Mouse (Mus musculus) bone marrow, adult 2 months (tissue): Measurements from ENCODE around the gene Tcea3. TPM values are rescaled to one million over a fixed set of nuclear protein-coding genes. Genes with fewer than 3 reads are reported as not detected.

Experiments used
- H3K27ac ChIP-seq: fragments of 200-500 bp; 2 replicates; pipeline ENCODE4 v1.5.1; 2012; ENCODE audit warnings: low read depth, mild to moderate bottlenecking, control low read depth, inconsistent platforms, low read length; ENCODE audit not compliant: control insufficient read depth, poor library complexity, insufficient read depth
- H3K4me1 ChIP-seq: fragments of 200-500 bp; 2 replicates; pipeline ENCODE4 v1.6.1; 2011; ENCODE audit warnings: low read length; ENCODE audit not compliant: control insufficient read depth, insufficient read depth
- H3K4me3 ChIP-seq: fragments of 200-500 bp; replicated peaks from 2 replicates; pipeline ENCODE3; 2011; ENCODE audit warnings: mild to moderate bottlenecking, low read depth, low read length, control low read depth; ENCODE audit not compliant: control insufficient read depth
- CTCF ChIP-seq: fragments of 200-500 bp; IDR thresholded peaks from 2 replicates; pipeline ENCODE4 v1.5.1; 2011; ENCODE audit warnings: low read length, control low read depth; ENCODE audit not compliant: control insufficient read depth, insufficient read depth
- POLR2A ChIP-seq: fragments of 200-500 bp; IDR thresholded peaks from 2 replicates; pipeline ENCODE4 v1.6.1; 2011; ENCODE audit warnings: low read depth, mild to moderate bottlenecking, control low read depth, low read length, borderline replicate concordance; ENCODE audit not compliant: control insufficient read depth
- WGBS: fragments of 180-500 bp; shearing (Covaris S2); methylation state at CpG from one replicate; pipeline ENCODE4 v1.1.7; 2018; 5-methylcytosine and 5-hydroxymethylcytosine counted together
- polyA plus RNA-seq: library from polyadenylated mRNA; stranded (reverse); fragments of >200 nt; gene quantifications from 2 replicates; pipeline ENCODE4 v1.2.4, GENCODE M21; 2011; ENCODE audit warnings: low replicate concordance; ENCODE audit not compliant: missing spikeins, insufficient read depth, insufficient read length

Tcea3 gene
- polyA plus RNA-seq, 1 experiment, result 8.1 TPM

DNA sequence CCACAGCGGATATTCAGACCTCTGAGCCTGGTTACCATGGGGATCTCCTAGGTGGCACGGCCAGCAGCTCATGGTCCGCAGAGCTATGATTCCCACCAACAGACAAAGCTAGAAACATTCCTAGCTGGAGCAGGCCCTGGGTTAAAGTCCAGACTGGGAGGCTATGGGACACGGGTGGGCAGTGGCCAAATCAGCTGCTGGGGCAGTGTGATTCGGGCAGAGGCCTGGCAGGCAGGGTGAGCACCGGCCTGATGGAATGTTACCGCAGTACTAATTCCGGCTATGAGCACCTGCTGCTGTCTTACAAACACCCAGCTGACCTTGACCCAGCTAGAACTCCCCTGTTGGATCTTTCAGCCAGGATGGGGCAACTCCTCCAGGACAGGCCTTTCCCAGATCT, 23.1 kb downstream of the Tcea3 start:
- H3K27ac ChIP-seq, result no peak overlapping the region
- no peak overlapping the region for H3K4me3 ChIP-seq
- WGBS, result 93% methylated on average over 8 of the region's 8 CpGs
- TF ChIP-seq CTCF (no peak), POLR2A (no peak)
- peaks cover 6% of the 10 kb centered on the region for H3K4me1 ChIP-seq

- Histone ChIP-seq H3K4me1 (no peaks in the 10 kb centered on the region), H3K27ac (no peak overlapping the region), H3K4me3 (no peak overlapping the region)
- WGBS, result 79% methylated on average over 8 of the region's 8 CpGs
- TF ChIP-seq POLR2A (no peak), CTCF (no peak)
These were observed 33.6 kb downstream of the Tcea3 start for GRCm38 (mm10) chr4:136281097-136281496.

DNA sequence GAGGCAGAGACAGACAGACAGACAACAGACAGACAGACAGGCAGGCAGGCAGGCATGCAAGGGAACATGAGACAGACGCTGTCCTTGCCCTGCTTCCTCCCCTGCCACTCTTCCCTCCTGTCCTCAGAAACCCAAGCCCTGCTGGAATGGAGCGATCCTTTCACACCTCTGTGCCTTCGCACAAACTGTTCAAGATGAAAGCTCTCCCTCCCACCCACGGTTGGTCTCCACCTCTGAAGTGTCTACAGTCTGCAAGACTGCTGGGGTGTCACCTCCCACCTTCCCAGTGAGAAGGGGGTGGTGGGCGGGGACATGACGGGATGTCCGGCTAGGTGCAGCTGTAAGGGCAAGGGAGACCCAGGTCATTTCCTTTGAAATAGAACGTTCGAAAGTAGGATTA, 34.1 kb downstream of the Tcea3 start:
- H3K4me3 ChIP-seq, result no peak overlapping the region
- H3K27ac ChIP-seq, result no peak overlapping the region
- WGBS, result 75% methylated on average over 9 of the region's 9 CpGs
- no peak for TF ChIP-seq CTCF
- no peak for TF ChIP-seq POLR2A
- no peaks in the 10 kb centered on the region for H3K4me1 ChIP-seq

DNA sequence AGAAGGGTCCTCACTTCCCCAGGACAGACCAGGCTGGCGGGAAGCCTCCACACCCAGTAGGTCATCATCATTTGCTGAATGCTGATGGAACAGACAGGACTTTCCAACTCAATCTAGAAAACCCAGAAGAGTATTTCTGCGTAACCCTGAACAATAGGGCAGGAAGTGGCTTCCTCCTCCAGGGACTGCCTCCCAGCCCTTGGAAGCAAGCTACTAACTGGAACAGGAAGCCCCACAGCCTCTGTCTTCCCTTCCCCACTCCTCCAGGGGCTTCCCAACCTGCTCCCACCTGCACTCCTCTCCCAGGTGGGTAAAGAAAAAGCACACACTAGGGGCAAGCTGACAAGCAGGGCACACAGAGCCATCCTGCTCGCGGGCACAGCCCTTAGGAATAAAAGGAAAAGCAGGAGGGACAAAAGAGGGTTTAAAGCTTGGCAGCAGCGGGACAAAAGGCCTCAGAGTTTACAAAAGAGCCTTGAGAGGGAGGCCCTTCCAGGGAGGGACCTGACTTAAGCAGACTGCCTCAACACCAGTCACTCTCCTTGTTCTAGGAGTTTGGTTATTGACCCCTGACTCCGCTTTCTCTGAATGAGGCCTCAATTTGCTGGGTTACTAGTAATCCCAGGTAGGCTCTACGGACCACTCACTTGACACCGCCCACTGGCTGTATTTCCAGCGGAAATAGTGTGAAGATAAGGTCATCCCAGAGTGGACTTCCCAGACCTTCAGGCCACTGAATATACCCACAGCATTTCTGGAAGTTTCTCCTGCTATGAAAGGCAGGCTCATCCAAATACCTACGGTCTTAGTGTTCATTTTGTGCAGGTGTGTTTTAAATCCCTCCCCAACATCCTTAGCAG, 35.3 kb downstream of the Tcea3 start:
- WGBS, result 77% methylated on average over 10 of the region's 10 CpGs
- TF ChIP-seq CTCF (no peak), POLR2A (no peak)
- Histone ChIP-seq H3K4me3 (no peak overlapping the region), H3K27ac (no peak overlapping the region), H3K4me1 (no peaks in the 10 kb centered on the region)

GRCm38 (mm10) chr4:136283783-136284182, 36.3 kb downstream of the Tcea3 start:
- H3K4me3 ChIP-seq, result no peak overlapping the region
- H3K27ac ChIP-seq, result no peak overlapping the region
- TF ChIP-seq POLR2A, result no peak
- no peak for TF ChIP-seq CTCF
- 78% methylated on average over 2 of the region's 2 CpGs for WGBS
- no peaks in the 10 kb centered on the region for H3K4me1 ChIP-seq

- H3K4me3 ChIP-seq, result peak within 1 kb of the TSS; percentile 87
- 66% methylated on average over 5 of the region's 5 CpGs for WGBS
- no peaks in the 10 kb centered on the region for H3K4me1 ChIP-seq
- TF ChIP-seq POLR2A, result no peak
- no peak for TF ChIP-seq CTCF
- H3K27ac ChIP-seq, result peak within 1 kb of the TSS; percentile 16
These were observed 36.9 kb downstream of the Tcea3 start, which contains the start of gene Zfp46 for GRCm38 (mm10) chr4:136284455-136284854. TSS of gene Zfp46 (plus strand) at chr4:136284683.

GRCm38 (mm10) chr4:136284891-136285290, 37.4 kb downstream of the Tcea3 start:
- H3K27ac ChIP-seq, result no peak overlapping the region; the same call in 1 of the 2 replicates
- WGBS, result 44% methylated on average over 6 of the region's 6 CpGs

GRCm38 (mm10) chr4:136285348-136285810, 37.9 kb downstream of the Tcea3 start:
- TF ChIP-seq POLR2A (peak; percentile 59; the same call in 1 of the 2 replicates), CTCF (no peak)
- H3K4me3 ChIP-seq, result peak overlapping the region; percentile 87
- 0% methylated on average over 25 of the region's 25 CpGs for WGBS
- no peaks in the 10 kb centered on the region for H3K4me1 ChIP-seq
- peak overlapping the region; percentile 16 for H3K27ac ChIP-seq

More at GRCm38 (mm10) chr4:136284891-136285290, 37.4 kb downstream of the Tcea3 start:
- no peak for TF ChIP-seq CTCF
- TF ChIP-seq POLR2A, result no peak
- Histone ChIP-seq H3K4me1 (no peaks in the 10 kb centered on the region), H3K4me3 (peak overlapping the region; percentile 87)
